Mouse (Mus musculus) embryonic fibroblast, embryonic 13.5 days (primary cell): ENCODE data around the gene Ctbp2. TPM values are rescaled to one million over a fixed set of nuclear protein-coding genes. Genes with fewer than 3 reads are reported as not detected.
A peak's percentile ranks its signal among the peaks of the same experiment; 100 is the strongest.

Experiments used
- H3K27ac ChIP-seq: 2 replicates; pipeline ENCODE4 v1.5.1; 2012; ENCODE audit warnings: low read length, control low read depth, inconsistent platforms; ENCODE audit not compliant: insufficient read depth
- H3K4me1 ChIP-seq: 2 replicates; pipeline ENCODE4 v1.6.1; 2011; ENCODE audit warnings: low read length; ENCODE audit not compliant: control insufficient read depth, insufficient read depth
- H3K4me3 ChIP-seq: 2 replicates; pipeline ENCODE4 v1.5.1; 2011; ENCODE audit warnings: mild to moderate bottlenecking, control low read depth, low read length; ENCODE audit not compliant: insufficient read depth
- CTCF ChIP-seq: IDR thresholded peaks from 2 replicates; pipeline ENCODE4 v1.5.1; 2011; ENCODE audit warnings: mild to moderate bottlenecking, control low read depth, low read length, moderate library complexity, borderline replicate concordance; ENCODE audit not compliant: insufficient read depth
- POLR2A ChIP-seq: IDR thresholded peaks from 2 replicates; pipeline ENCODE4 v1.6.1; 2011; ENCODE audit warnings: low read depth, mild to moderate bottlenecking, control low read depth, low read length, moderate library complexity
- polyA plus RNA-seq: library from polyadenylated mRNA; stranded (reverse); fragments of >200 nt; gene quantifications from 2 replicates; pipeline ENCODE4 v1.2.4, GENCODE M21; 2011; ENCODE audit warnings: low read depth; ENCODE audit not compliant: missing spikeins, insufficient read length

Ctbp2 gene
- polyA plus RNA-seq, 1 experiment, result 56.4 TPM

DNA sequence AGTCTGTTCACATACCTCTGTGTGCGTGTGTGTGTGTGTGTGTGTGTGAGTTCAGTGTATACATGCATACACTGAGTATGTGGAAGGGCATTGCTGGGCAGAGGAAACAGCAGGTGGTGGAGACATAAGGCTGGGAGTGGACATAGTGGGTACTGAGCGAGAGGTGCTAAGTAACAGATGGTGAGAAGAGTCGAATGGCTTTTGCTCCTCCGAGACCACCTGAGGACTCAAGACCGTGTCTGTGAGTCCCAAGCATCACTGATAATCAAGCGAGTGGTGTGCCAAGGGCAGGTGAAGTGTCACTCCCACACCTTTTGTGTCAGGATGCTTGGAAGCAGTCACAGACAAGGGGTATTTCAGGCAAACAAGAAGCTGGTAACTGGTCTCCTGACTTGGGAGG is 30.7 kb upstream of the Ctbp2 start:
- no peak overlapping the region for H3K4me3 ChIP-seq
- H3K4me1 ChIP-seq, result no peaks in the 10 kb centered on the region
- no peak for TF ChIP-seq CTCF
- H3K27ac ChIP-seq, result no peak overlapping the region

DNA sequence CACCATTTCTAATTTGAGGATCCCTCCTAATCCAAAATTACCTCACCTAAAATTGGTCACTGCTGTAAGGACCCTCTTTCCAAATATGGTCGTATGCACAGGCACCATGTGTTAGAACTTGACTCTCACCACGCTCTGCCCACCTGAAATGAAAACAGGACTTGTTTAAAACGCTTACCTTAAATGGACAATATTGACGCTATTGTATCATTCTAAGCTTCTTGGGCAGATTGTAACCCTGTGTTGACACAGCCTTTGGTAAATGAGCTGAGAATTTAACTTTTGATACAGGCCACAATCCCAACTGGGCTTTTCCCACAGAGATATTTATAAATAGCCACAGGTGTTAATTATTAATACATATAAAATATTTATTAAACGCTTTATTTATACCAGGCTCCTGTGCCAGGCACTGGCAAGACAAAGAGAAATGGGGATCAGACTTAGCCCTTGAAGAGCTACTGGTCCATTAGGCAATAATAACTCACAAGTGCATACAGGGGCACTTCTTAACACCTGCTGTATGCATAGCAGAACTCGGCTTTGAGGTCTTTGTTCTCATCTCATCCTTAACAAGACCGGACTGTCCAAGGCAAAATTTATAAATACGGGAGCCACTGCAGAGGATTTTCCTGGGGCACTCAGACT is 15.7 kb upstream of the Ctbp2 start:
- H3K4me1 ChIP-seq, result no peaks in the 10 kb centered on the region
- no peak overlapping the region for H3K27ac ChIP-seq
- no peak overlapping the region for H3K4me3 ChIP-seq
- TF ChIP-seq CTCF (no peak), POLR2A (no peak)

DNA sequence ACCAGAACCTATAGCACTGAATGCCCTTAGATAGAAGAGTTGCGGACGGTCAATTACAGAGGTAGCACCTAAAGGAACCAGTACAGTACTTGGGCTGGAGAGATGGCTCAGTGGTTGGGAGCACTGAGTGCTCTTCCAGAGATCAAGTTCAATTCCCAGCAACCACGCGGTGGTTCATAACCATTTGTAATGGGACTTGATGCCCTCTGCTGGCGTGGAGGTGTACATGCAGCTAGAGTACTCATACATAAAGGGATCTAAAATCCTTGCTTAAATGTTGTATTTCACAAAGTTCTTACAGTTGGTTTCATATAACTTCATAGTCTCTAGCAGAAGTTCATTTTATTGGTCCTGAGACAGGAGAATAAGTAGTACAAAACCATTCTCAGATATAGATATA is 9.4 kb upstream of the Ctbp2 start:
- TF ChIP-seq CTCF (no peak), POLR2A (no peak)
- Histone ChIP-seq H3K27ac (no peak overlapping the region), H3K4me3 (no peak overlapping the region), H3K4me1 (no peaks in the 10 kb centered on the region)

DNA sequence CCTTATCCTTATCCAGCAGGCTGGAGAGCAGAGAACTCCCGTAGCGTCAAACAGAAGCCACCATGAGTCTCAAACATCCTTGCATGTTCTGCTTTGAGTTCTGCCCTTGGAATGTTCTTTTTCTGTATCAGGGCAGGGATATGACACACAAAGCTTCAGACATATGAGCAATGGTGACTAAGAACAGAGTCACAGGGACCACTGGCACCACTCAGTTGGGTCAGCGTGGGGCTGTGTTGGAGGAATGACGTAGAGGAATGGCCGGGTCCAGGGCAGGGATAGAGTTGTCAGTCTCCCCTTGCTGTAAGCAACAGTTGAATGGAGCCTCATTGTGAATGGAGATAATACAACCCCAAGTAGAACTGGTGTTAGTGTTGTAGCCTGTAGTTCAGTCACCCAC is 8.5 kb upstream of the Ctbp2 start:
- TF ChIP-seq POLR2A (no peak), CTCF (no peak)
- Histone ChIP-seq H3K27ac (no peak overlapping the region), H3K4me1 (no peaks in the 10 kb centered on the region), H3K4me3 (no peak overlapping the region)

DNA sequence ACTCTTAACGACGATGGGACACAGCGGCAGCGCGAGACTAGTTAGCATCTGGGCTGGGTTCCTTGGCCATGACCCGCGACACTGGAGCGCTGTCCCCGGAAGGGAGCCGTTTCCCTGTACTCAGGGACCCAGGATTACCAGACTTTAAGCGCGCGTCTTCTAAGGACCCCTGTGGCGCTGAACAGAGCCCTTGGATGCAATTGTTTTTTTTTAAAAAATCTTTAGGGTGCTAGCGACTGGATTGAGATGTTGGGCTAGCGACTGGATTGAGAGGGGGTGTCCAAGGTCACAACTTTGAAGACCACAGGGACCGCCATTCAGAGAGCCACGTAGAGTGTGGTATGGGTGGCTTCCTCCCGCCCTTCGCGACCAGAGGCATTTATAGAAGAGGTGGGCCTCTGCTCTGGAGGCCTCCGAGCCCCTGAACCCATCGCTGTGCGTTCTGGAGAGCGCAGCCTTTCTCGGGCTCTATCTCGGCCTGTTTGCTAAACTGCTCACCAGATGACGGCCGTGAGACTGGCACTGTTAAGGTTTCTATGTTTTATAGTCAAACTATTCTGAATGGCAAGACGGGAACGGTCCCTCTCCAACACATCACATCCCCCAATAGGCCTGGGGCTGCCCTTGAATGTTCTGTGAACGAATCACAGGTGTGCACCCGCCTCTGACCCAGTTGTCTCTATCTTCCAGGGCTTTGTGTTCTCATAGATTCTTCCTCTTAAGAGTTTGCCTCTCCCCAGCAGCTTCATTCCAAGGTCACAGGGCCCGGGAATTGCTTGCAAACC is 739 bp upstream of the Ctbp2 start:
- Histone ChIP-seq H3K4me3 (peak overlapping the region; percentile 78), H3K4me1 (no peaks in the 10 kb centered on the region), H3K27ac (peak overlapping the region; percentile 99)
- TF ChIP-seq CTCF (no peak), POLR2A (no peak; the same call in 1 of the 2 replicates)

DNA sequence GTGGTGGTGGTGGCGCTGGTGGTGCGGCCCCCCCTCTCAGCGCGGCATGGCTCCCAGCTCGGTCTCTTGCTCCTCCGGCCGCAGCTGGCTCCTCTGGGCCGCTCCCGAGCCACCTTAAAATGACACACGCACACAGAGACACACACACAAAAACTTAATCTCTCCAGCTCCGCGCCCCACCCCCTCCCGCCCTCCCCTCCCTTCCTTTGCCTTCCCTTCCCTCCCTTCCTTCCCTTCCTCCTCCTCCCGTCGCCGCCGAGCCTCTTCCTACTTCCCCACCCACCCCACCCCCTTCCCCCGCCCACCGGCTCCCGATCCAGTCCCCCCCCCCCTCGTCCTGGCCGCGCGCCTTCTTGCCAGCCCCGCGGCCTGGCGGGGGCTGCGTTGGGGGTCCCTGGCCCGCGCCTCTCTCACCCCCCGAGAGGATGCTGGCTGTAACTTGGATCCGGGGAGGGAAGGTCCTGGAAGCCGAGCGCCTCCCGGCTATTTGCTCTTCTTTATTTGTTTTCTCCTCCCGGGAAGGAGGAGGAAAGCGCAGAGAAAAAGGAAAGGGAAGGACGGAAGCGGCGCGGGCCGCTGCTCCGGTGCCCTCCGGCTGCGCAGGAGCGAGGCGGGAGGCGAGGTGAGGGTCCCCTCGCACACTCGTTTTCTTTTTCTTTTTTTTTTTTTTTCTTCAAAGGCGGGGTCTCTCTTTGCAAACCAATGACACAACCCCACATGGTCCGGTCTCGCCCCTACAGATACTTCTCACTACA is 733 bp downstream of the Ctbp2 start, which contains the start of gene Fgfr2:
Fgfr2 (minus strand) TSS at position 107 of the 755 bp plus-strand sequence.
- peak within 1 kb of the TSS; percentile 91 for H3K4me3 ChIP-seq
- H3K4me1 ChIP-seq, result peaks cover 2% of the 10 kb centered on the region; the same call in 1 of the 2 replicates
- no peak for TF ChIP-seq CTCF
- peak; percentile 69 for TF ChIP-seq POLR2A
- H3K27ac ChIP-seq, result peak within 1 kb of the TSS; percentile 99

DNA sequence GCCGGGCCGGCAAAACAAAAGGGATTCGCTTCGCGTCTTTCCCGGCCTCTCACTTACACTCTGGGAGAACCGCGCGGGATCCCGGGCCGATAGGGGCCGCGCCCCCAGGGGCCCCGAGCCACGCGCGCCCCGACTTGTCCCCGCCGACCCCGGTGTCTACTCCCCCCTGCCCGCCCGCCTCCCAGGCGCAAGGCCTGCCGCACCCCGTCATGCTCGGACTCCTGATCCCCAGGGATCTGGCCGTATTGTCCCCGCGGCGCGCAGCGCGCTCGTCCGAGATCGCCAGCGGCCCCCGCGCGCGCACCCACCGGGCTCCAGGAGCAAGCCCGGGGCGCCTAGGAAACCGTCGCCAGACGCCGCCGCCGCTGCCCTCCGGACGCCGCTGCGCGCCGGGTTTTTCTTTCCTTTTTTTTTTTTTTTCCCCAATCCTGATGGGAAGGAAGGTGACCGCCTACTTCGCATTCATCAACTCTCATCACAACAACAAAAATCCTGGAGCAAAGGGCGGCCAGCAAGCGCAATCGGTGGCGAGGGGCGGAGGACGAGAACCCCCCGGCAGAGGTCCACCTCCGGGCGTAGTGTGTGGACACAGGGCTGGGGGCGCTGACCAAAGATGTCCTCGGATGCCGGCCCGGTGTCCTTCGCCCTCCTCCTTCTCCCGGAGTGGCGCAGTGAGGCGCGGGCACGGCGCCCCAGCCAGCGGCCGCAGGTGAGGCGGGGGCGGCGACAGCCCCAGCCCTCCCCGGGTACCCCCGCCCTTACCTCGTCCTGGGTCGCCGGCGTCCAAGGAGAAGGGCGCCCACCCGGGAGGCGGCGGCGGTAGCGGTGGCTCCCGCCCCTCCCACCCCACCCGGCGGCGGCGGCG is 1.5 kb downstream of the Ctbp2 start:
- peaks cover 2% of the 10 kb centered on the region; the same call in 1 of the 2 replicates for H3K4me1 ChIP-seq
- TF ChIP-seq CTCF (no peak), POLR2A (peak; percentile 7; the same call in 1 of the 2 replicates)
- H3K27ac ChIP-seq, result peak overlapping the region; percentile 97
- peak overlapping the region; percentile 91 for H3K4me3 ChIP-seq

DNA sequence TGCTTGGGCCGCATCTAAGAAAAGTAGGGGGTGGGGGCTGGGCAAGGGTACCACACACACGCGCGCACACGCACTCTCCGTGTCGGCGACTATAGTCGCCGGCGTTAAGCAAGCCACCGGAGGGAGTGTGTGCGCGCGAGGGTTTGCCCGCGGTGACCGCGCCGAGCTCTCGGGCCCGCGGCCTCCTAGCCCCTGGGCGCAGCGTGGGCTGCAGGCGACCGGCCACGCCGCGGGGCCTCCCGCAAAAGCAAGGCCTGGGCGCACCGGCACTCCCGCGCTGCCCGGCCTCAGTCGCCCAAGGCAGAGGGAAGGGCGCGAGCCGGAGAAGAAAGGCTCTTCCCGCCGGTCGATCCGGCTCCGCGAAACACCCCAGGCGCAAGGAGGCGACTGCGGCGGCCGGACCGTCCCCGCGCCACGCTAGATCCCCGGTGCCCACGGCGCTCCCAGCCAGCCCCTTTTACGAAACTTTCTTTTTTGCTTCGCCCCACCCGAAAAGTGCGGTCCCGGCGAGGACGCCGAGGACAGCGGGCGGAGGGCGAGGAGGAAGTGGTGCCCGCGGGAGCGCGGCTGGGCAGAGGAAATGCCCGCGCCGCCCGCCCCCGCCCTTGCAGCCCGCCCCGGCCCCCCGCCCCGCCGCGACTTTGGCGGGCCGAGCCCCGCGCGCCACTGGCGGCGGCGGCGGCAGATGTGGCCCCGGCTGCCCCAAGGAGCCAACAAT is 2.3 kb downstream of the Ctbp2 start:
- H3K27ac ChIP-seq, result peak overlapping the region; percentile 97
- peaks cover 2% of the 10 kb centered on the region; the same call in 1 of the 2 replicates for H3K4me1 ChIP-seq
- peak overlapping the region; percentile 91 for H3K4me3 ChIP-seq
- TF ChIP-seq CTCF (no peak), POLR2A (peak; percentile 23; the same call in 1 of the 2 replicates)
